Mouse (Mus musculus): ENCODE measurements around the gene Mif4gd.

DNA sequence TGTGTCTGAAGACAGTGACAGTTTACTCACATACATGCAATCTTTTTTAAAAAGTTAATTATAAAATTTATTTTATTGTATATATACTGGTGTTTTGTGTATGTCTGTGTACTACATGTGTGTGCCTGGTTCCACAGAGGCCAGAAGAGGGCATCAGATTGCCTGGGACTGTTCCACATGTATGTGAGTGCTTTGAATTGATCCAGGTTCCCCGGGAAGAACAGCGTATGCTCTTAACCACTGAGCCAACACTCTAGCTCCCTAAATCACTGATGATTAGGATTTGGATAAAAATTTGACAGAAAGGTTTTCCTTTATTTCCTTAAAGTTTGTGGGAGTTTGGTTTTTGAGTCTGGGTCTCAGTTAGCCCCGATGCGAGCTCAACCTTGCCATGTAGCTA lies 49.4 kb downstream of the Mif4gd start:
- TF ChIP-seq CTCF (IDR thresholded peaks at IDR 0.05; ENCODE audit: borderline replicate concordance, insufficient read depth, low read depth, low read length) (0 out of 2 replicates have a peak, but pooled peaks have one; percentile 2), POLR2A (IDR thresholded peaks at IDR 0.05; ENCODE audit: borderline replicate concordance, insufficient read depth, low read length) (no peak)
